Mouse (Mus musculus): ENCODE measurements around the gene Gm7173. TPM values are rescaled to one million over a fixed set of nuclear protein-coding genes. Genes with fewer than 3 reads are reported as not detected.

Gene Gm7173
- not detected for total RNA-seq (2023)

GRCm38 (mm10) chrX:79516977-79517645 is at the start of gene Gm7173:
Gene Gm7173 (minus strand): TSS chrX:79517285.

Other genes with a start within 250 kb of the Gm7173 start
- gene Mageb16, start 154.2 kb upstream of the Gm7173 start, total RNA-seq (2023): under 1 TPM in 1 of 2 experiments, not detected in 1; 0.27 TPM

Data from neutrophil, adult 59 days (primary cell).